Mouse (Mus musculus): ENCODE results near the gene Frat1. TPM values are rescaled to one million over a fixed set of nuclear protein-coding genes. Genes with fewer than 3 reads are reported as not detected.

The Frat1 gene
- total and polyA plus RNA-seq, 2 experiments from 2014 or later = 33.0 to 34.3 TPM

DNA sequence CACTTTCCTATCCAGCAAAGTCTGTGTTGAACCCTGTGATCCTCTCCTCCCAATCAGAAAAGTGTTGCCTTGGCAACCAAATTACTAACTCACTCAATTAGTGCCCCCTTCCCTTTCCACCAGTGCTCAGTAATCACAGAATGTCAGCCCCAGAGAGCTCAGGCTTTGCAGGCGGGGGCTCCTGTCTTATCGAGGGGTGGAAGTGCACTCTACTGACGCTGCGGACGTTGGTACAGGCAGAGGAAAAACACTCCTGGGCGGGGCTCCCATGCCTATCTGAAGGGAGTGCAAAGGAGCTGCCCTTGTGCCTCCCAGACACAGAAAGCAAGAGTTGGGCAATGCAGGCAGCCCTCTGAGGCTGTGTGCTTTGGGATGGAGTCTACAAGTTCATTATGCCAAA, 6.0 kb downstream of the Frat1 start:
- 0 out of 2 replicates have a peak overlapping the region, but pooled peaks have one; percentile 8 for H3K4me3 ChIP-seq (ENCODE audit: low read depth, low read length)
- no peak for TF ChIP-seq CTCF (IDR thresholded peaks at IDR 0.05)
- peak overlapping the region; percentile 43; the same call in 1 of the 2 replicates for H3K27ac ChIP-seq (ENCODE audit: low read depth, low read length)
- DNase-seq (ENCODE audit: low spot score) = peak; percentile 76
- no peak overlapping the region; the same call in 1 of the 2 replicates for H3K9ac ChIP-seq (replicated peaks; ENCODE audit: low read length, poor library complexity, severe bottlenecking)
- H3K4me2 ChIP-seq (ENCODE audit: low read depth, low read length, poor library complexity, severe bottlenecking) = peak overlapping the region; percentile 37
- no peaks in the 10 kb centered on the region for H3K36me3 ChIP-seq (ENCODE audit: insufficient read depth, low read length)
- WGBS = 4% methylated on average over 6 of the region's 6 CpGs
- ATAC-seq (ENCODE audit: low FRiP score) = peak; percentile 60; the same call in 1 of the 2 replicates
- H3K4me1 ChIP-seq (ENCODE audit: insufficient read depth, low read length) = peaks cover 18% of the 10 kb centered on the region
- H3K27me3 ChIP-seq (ENCODE audit: insufficient read depth, low read length) = no peaks in the 10 kb centered on the region
- no peaks in the 10 kb centered on the region for H3K9me3 ChIP-seq (ENCODE audit: low read length)

GRCm38 (mm10) chr19:41836719-41837118, 6.9 kb downstream of the Frat1 start:
- Histone ChIP-seq H3K27ac (ENCODE audit: low read depth, low read length) (no peak overlapping the region), H3K9me3 (ENCODE audit: low read length) (no peaks in the 10 kb centered on the region), H3K9ac (replicated peaks; ENCODE audit: low read length, poor library complexity, severe bottlenecking) (no peak overlapping the region), H3K4me3 (ENCODE audit: low read depth, low read length) (no peak overlapping the region), H3K4me1 (ENCODE audit: insufficient read depth, low read length) (peaks cover 15% of the 10 kb centered on the region), H3K27me3 (ENCODE audit: insufficient read depth, low read length) (no peaks in the 10 kb centered on the region), H3K36me3 (ENCODE audit: insufficient read depth, low read length) (no peaks in the 10 kb centered on the region), H3K4me2 (ENCODE audit: low read depth, low read length, poor library complexity, severe bottlenecking) (no peak overlapping the region)
- ATAC-seq (ENCODE audit: low FRiP score) (no peak), DNase-seq (ENCODE audit: low spot score) (no peak)
- 55% methylated on average over 3 of the region's 3 CpGs for WGBS
- TF ChIP-seq CTCF (IDR thresholded peaks at IDR 0.05) = no peak

DNA sequence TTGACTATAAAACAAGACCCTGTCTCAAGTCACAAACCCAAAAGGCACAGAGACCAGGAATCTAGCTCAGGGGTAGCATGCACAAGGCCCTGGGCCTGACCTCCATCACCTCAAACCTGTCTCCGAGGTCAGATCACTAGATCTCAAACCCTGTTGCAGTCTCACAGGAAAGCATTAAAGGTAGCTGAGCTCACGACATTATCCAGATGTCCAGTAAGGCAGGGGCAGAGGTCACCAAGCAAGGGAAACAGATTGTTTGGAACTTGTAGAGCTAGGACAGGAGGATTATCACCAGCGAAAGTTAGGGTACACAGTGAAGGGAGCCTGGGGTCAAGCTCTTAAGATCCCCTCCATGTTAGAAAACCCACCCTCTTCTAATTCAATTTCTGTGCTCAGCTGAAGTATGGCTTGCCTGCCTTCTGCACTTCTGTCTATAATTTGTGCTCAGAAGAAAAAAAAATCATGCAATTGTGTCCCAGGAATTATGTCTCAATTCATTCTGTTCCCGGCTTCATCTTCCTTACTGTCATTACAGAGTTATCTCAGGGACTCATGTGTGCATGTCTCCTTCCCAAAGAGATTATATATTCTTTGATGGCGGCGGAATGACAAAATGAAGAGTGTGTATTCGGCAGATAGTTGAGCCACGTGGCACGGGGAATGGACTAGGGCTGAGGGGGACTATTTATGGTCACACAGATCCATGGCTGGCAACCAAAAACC, 7.6 kb downstream of the Frat1 start:
- Histone ChIP-seq H3K4me1 (ENCODE audit: insufficient read depth, low read length) (peaks cover 10% of the 10 kb centered on the region), H3K4me2 (ENCODE audit: low read depth, low read length, poor library complexity, severe bottlenecking) (no peak overlapping the region), H3K4me3 (ENCODE audit: low read depth, low read length) (no peak overlapping the region), H3K27me3 (ENCODE audit: insufficient read depth, low read length) (no peaks in the 10 kb centered on the region), H3K9ac (replicated peaks; ENCODE audit: low read length, poor library complexity, severe bottlenecking) (no peak overlapping the region), H3K9me3 (ENCODE audit: low read length) (no peaks in the 10 kb centered on the region), H3K36me3 (ENCODE audit: insufficient read depth, low read length) (no peaks in the 10 kb centered on the region), H3K27ac (ENCODE audit: low read depth, low read length) (no peak overlapping the region)
- DNase-seq (ENCODE audit: low spot score) (no peak), ATAC-seq (ENCODE audit: low FRiP score) (no peak)
- TF ChIP-seq CTCF (IDR thresholded peaks at IDR 0.05) = no peak
- 71% methylated on average over 9 of the region's 9 CpGs for WGBS

DNA sequence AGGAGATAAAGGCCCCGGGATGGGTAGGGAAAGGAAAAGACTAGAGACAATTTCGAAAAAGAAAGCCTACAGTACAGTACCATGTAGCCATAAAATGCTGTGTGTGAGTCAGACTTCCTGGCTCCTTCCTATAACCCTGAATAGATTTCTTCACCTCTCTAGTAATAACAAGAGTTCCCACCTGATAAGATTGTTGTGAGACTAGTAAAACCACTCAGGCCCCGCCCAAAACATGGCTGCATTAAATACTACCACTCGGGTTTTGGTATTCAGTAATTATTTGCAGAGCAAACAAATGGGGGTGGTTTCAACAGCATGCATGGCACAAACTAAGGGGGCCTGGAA, 8.1 kb downstream of the Frat1 start:
- no peak overlapping the region for H3K4me2 ChIP-seq (ENCODE audit: low read depth, low read length, poor library complexity, severe bottlenecking)

DNA sequence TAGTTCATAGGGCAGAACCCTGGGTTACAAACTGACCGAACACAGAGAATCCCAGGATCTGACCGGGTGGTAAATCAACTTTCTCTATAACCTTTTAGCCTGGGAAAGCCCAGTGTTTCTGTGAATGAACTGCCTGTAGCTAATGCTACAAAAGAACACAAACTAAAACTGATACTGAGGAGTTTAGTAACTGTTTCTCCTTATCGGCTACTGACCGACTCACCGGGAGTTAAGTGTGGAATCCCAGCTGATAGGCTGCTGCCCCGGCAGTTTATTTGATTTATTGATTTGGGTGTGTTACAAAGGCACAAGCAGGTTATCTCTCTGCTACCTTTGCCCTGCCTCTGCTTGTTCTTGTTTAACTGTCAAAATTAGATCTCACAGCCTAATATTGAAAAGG, 9.0 kb downstream of the Frat1 start:
- Histone ChIP-seq H3K9ac (replicated peaks; ENCODE audit: low read length, poor library complexity, severe bottlenecking) (no peak overlapping the region), H3K4me1 (ENCODE audit: insufficient read depth, low read length) (peaks cover 3% of the 10 kb centered on the region), H3K27me3 (ENCODE audit: insufficient read depth, low read length) (no peaks in the 10 kb centered on the region), H3K9me3 (ENCODE audit: low read length) (no peaks in the 10 kb centered on the region), H3K27ac (ENCODE audit: low read depth, low read length) (no peak overlapping the region), H3K4me3 (ENCODE audit: low read depth, low read length) (no peak overlapping the region), H3K4me2 (ENCODE audit: low read depth, low read length, poor library complexity, severe bottlenecking) (no peak overlapping the region), H3K36me3 (ENCODE audit: insufficient read depth, low read length) (no peaks in the 10 kb centered on the region)
- TF ChIP-seq CTCF (IDR thresholded peaks at IDR 0.05) = no peak
- ATAC-seq (ENCODE audit: low FRiP score) (no peak), DNase-seq (ENCODE audit: low spot score) (no peak)
- 82% methylated on average over 6 of the region's 6 CpGs for WGBS

More for the DNA sequence above, 8.1 kb downstream of the Frat1 start:
- no peak for ATAC-seq (ENCODE audit: low FRiP score)
- DNase-seq (ENCODE audit: low spot score) = no peak
- no peaks in the 10 kb centered on the region for H3K9me3 ChIP-seq (ENCODE audit: low read length)
- no peak overlapping the region for H3K9ac ChIP-seq (replicated peaks; ENCODE audit: low read length, poor library complexity, severe bottlenecking)
- H3K4me3 ChIP-seq (ENCODE audit: low read depth, low read length) = no peak overlapping the region
- TF ChIP-seq CTCF (IDR thresholded peaks at IDR 0.05) = no peak
- WGBS = 76% methylated on average over 4 of the region's 4 CpGs
- H3K27me3 ChIP-seq (ENCODE audit: insufficient read depth, low read length) = no peaks in the 10 kb centered on the region
- no peaks in the 10 kb centered on the region for H3K36me3 ChIP-seq (ENCODE audit: insufficient read depth, low read length)
- H3K27ac ChIP-seq (ENCODE audit: low read depth, low read length) = no peak overlapping the region
- H3K4me1 ChIP-seq (ENCODE audit: insufficient read depth, low read length) = peaks cover 5% of the 10 kb centered on the region

DNA sequence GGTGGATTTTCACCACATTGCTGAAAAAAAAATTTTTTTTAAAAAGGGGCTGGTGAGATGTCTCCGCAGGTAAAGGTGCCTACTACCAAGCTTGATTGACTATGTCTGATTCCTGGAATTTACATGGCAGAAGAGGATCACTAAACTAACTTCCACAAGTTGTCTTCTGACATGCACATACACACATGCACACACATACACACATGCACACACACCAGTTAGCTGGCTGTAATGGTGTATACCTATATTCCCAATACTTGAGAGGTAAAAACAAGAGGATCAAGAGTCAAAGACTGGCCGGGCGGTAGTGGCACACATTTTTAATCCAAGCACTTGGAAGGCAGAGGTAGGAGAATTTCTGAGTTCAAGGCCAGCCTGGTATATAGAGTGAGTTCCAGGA, 9.9 kb downstream of the Frat1 start:
- no peaks in the 10 kb centered on the region for H3K36me3 ChIP-seq (ENCODE audit: insufficient read depth, low read length)
- no peak for DNase-seq (ENCODE audit: low spot score)
- H3K4me1 ChIP-seq (ENCODE audit: insufficient read depth, low read length) = peaks cover 3% of the 10 kb centered on the region
- no peak overlapping the region for H3K9ac ChIP-seq (replicated peaks; ENCODE audit: low read length, poor library complexity, severe bottlenecking)
- WGBS = 96% methylated on average over 3 of the region's 3 CpGs
- H3K27ac ChIP-seq (ENCODE audit: low read depth, low read length) = no peak overlapping the region
- TF ChIP-seq CTCF (IDR thresholded peaks at IDR 0.05) = no peak
- H3K27me3 ChIP-seq (ENCODE audit: insufficient read depth, low read length) = no peaks in the 10 kb centered on the region
- no peak for ATAC-seq (ENCODE audit: low FRiP score)
- no peaks in the 10 kb centered on the region for H3K9me3 ChIP-seq (ENCODE audit: low read length)
- H3K4me3 ChIP-seq (ENCODE audit: low read depth, low read length) = no peak overlapping the region
- H3K4me2 ChIP-seq (ENCODE audit: low read depth, low read length, poor library complexity, severe bottlenecking) = no peak overlapping the region
